Mouse (Mus musculus) cerebellum, postnatal 36 days (tissue): ENCODE data around the gene Plxdc1.

Experiments
- DNase-seq, 2 experiments: peaks; one replicate each; pipeline ENCODE4 v3.0.0; 2021 to 2022; ENCODE audit warnings: mixed read lengths in 2 of 2

The Plxdc1 gene

GRCm38 (mm10) chr11:97913111-97913510, 73.1 kb downstream of the Plxdc1 start:
- DNase-seq, result no peak

GRCm38 (mm10) chr11:97908634-97909348, 77.5 kb downstream of the Plxdc1 start:
- no peak for DNase-seq

GRCm38 (mm10) chr11:97907935-97908334, 78.3 kb downstream of the Plxdc1 start:
- no peak for DNase-seq

- DNase-seq, result no peak
These were observed 79.3 kb downstream of the Plxdc1 start for GRCm38 (mm10) chr11:97906905-97907304.

GRCm38 (mm10) chr11:97905941-97906340, 80.3 kb downstream of the Plxdc1 start:
- DNase-seq, result no peak

GRCm38 (mm10) chr11:97905540-97905939, 80.7 kb downstream of the Plxdc1 start:
- no peak for DNase-seq

GRCm38 (mm10) chr11:97904801-97905200, 81.4 kb downstream of the Plxdc1 start:
- DNase-seq, result no peak

- no peak for DNase-seq
These were observed 84.4 kb downstream of the Plxdc1 start for GRCm38 (mm10) chr11:97901806-97902205.

GRCm38 (mm10) chr11:97899822-97900221, 86.4 kb downstream of the Plxdc1 start:
- DNase-seq, result peak; percentile 86 to 96

- no peak for DNase-seq
These were observed 88.6 kb downstream of the Plxdc1 start for GRCm38 (mm10) chr11:97897568-97898185.

- DNase-seq, result no peak
These were observed 89.6 kb downstream of the Plxdc1 start for GRCm38 (mm10) chr11:97896655-97897054.

GRCm38 (mm10) chr11:97891821-97892220, 94.4 kb downstream of the Plxdc1 start:
- DNase-seq, result no peak

- DNase-seq, result no peak
These were observed 100.8 kb downstream of the Plxdc1 start for GRCm38 (mm10) chr11:97885296-97885915.

- peak in 1 of 2 experiments; percentile 7 for DNase-seq
These were observed 101.6 kb downstream of the Plxdc1 start for GRCm38 (mm10) chr11:97884601-97885185.

GRCm38 (mm10) chr11:97883918-97884600, 102.2 kb downstream of the Plxdc1 start, which contains the start of gene Fbxo47:
Gene Fbxo47, minus strand, starts transcription at chr11:97884154.
- DNase-seq, result peak; percentile 97

- DNase-seq, result peak; percentile 62 to 67
These were observed 102.7 kb downstream of the Plxdc1 start for GRCm38 (mm10) chr11:97883542-97883917.

- no peak for DNase-seq
These were observed 105.9 kb downstream of the Plxdc1 start for GRCm38 (mm10) chr11:97880362-97880761.

- no peak for DNase-seq
These were observed 108.9 kb downstream of the Plxdc1 start for GRCm38 (mm10) chr11:97877341-97877740.

GRCm38 (mm10) chr11:97874396-97874795, 111.8 kb downstream of the Plxdc1 start:
- DNase-seq, result no peak
